Mouse (Mus musculus) kidney, embryonic 14.5 days (tissue): ENCODE results near the gene Ubac1. TPM values are rescaled to one million over a fixed set of nuclear protein-coding genes. Genes with fewer than 3 reads are reported as not detected.

Experiments used
- ATAC-seq: fragments of 200-750 bp; cut with Nextera tagmentation; 2 replicates; pipeline ENCODE4 v1.8.0; 2017; ENCODE audit warnings: moderate number of reproducible peaks, mild to moderate bottlenecking, moderate TSS enrichment, moderate library complexity; ENCODE audit not compliant: low FRiP score, low TSS enrichment
- H3K27ac ChIP-seq: fragments of 300-500 bp; sonication (generic); 2 replicates; pipeline ENCODE4 v1.5.1; 2014; ENCODE audit warnings: low read depth, mild to moderate bottlenecking, low read length, moderate library complexity, mixed read lengths
- H3K27me3 ChIP-seq: fragments of 300-500 bp; sonication (generic); 2 replicates; pipeline ENCODE4 v1.6.1; 2014; ENCODE audit warnings: mild to moderate bottlenecking, low read length; ENCODE audit not compliant: control insufficient read depth, insufficient read depth
- H3K36me3 ChIP-seq: fragments of 300-500 bp; sonication (generic); 2 replicates; pipeline ENCODE4 v1.6.1; 2014; ENCODE audit warnings: low read length, mixed read lengths; ENCODE audit not compliant: control insufficient read depth, insufficient read depth
- H3K4me1 ChIP-seq: fragments of 300-500 bp; sonication (generic); 2 replicates; pipeline ENCODE4 v1.6.1; 2014; ENCODE audit warnings: low read length, mixed read lengths; ENCODE audit not compliant: control insufficient read depth, insufficient read depth
- H3K4me2 ChIP-seq: fragments of 300-500 bp; sonication (generic); replicated peaks from 2 replicates; pipeline ENCODE4 v1.6.1; 2014; ENCODE audit warnings: low read depth, mild to moderate bottlenecking, low read length
- H3K4me3 ChIP-seq: fragments of 300-500 bp; sonication (generic); 2 replicates; pipeline ENCODE4 v1.5.1; 2014; ENCODE audit warnings: mild to moderate bottlenecking, low read length
- H3K9ac ChIP-seq: fragments of 300-500 bp; sonication (generic); 2 replicates; pipeline ENCODE4 v1.6.1; 2014; ENCODE audit warnings: low read depth, mild to moderate bottlenecking, low read length, moderate library complexity
- H3K9me3 ChIP-seq: fragments of 300-500 bp; sonication (generic); 2 replicates; pipeline ENCODE4 v1.6.1; 2016; ENCODE audit warnings: low read length; ENCODE audit not compliant: control insufficient read depth
- WGBS: fragments of 180-500 bp; shearing (Covaris S2); extraction: QIAGEN DNeasy Blood & Tissue Kit; methylation state at CpG from one replicate; pipeline ENCODE4 v1.1.7; 2014; 5-methylcytosine and 5-hydroxymethylcytosine counted together
- polyA plus RNA-seq: library from polyadenylated mRNA; unstranded; fragments of >200 nt; fragmentation: Nextera tagmentation; extraction: Ambion mirVana; gene quantifications from 2 replicates; pipeline ENCODE4 v1.2.1, GENCODE M21; 2014

The Ubac1 gene
- polyA plus RNA-seq, 1 experiment from 2014 or later: 94.3 TPM

DNA sequence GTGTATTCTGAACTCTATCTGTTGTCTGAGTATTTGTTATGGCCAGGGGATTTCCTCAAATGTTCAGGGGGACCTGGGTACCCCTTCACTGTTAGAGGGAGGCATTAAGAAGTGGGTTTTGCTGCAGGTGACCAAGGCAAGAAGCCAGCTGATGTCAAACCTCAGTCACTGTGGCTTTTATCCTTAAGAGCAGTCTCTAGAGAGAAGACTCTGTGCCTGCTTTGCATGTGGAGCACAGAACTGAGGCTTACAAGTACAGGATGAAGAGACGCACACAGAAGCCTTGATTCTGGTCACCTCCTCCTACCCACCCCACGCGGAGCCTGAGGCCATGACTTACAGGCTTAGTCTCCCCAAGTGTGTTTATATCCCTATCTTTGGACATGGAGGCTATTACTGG lies 72.3 kb downstream of the Ubac1 start:
- no peaks in the 10 kb centered on the region for H3K27me3 ChIP-seq
- H3K4me1 ChIP-seq: no peaks in the 10 kb centered on the region
- no peak overlapping the region for H3K4me3 ChIP-seq
- H3K36me3 ChIP-seq: peaks cover 66% of the 10 kb centered on the region
- H3K4me2 ChIP-seq: no peak overlapping the region
- no peak overlapping the region for H3K27ac ChIP-seq
- no peak for ATAC-seq
- no peaks in the 10 kb centered on the region for H3K9me3 ChIP-seq
- H3K9ac ChIP-seq: no peak overlapping the region
- WGBS: 94% methylated on average over 3 of the region's 3 CpGs

Other genes with a start within 250 kb of the Ubac1 start
- not detected in 2 replicates for gene Lcn11, start 244.7 kb downstream of the Ubac1 start, polyA plus RNA-seq
- gene Gm13539, start 239.5 kb downstream of the Ubac1 start, polyA plus RNA-seq: not detected in 2 replicates
- gene Glt6d1, start 205.9 kb downstream of the Ubac1 start, polyA plus RNA-seq: not detected in 2 replicates
- not detected in 2 replicates for gene Lcn9, start 198.6 kb downstream of the Ubac1 start, polyA plus RNA-seq
- gene Sohlh1, start 174.5 kb downstream of the Ubac1 start, polyA plus RNA-seq: not detected in 2 replicates
- 0.07 and 0.67 TPM in 2 replicates for gene Kcnt1, start 158.0 kb downstream of the Ubac1 start, polyA plus RNA-seq
- gene Camsap1, start 38.5 kb downstream of the Ubac1 start, polyA plus RNA-seq: 12.6 and 24.8 TPM in 2 replicates
- 3.7 and 6.6 TPM in 2 replicates for gene Nacc2, start 101.5 kb upstream of the Ubac1 start, polyA plus RNA-seq
- gene Lhx3, start 186.5 kb upstream of the Ubac1 start, polyA plus RNA-seq: not detected in 2 replicates
- 10.0 and 19.0 TPM in 2 replicates for gene Qsox2, start 215.8 kb upstream of the Ubac1 start, polyA plus RNA-seq